Mouse (Mus musculus) ES-Bruce4 (cell line): ENCODE measurements around the gene Sgms1.

ENCODE experiments used
- CTCF ChIP-seq: IDR thresholded peaks from one replicate; pipeline ENCODE4 v1.8.1; 2011; ENCODE audit warnings: low read depth, low read length
- EP300 ChIP-seq: IDR thresholded peaks from 2 replicates; pipeline ENCODE4 v1.6.1; 2011; ENCODE audit warnings: low read depth, low read length; ENCODE audit not compliant: insufficient read depth
- POLR2A ChIP-seq: IDR thresholded peaks from one replicate; pipeline ENCODE4 v1.8.1; 2011; ENCODE audit warnings: low read length; ENCODE audit not compliant: insufficient read depth

GRCm38 (mm10) chr19:32372373-32372772, 17.1 kb downstream of the Sgms1 start:
- no peak for TF ChIP-seq CTCF
- no peak for TF ChIP-seq POLR2A
- TF ChIP-seq EP300 = no peak
